Mouse (Mus musculus): ENCODE measurements around the gene Il12rb1. TPM values are rescaled to one million over a fixed set of nuclear protein-coding genes. Genes with fewer than 3 reads are reported as not detected.
"Not testable (repeated sequence)": the region's sequence is repeated elsewhere in the genome, so short reads cannot be mapped to it uniquely, and the experiment has no call there.

The Il12rb1 gene
- polyA plus RNA-seq, 1 experiment from 2014 or later: not detected

- H3K9me3 ChIP-seq: peaks cover 10% of the 10 kb centered on the region; the same call in 1 of the 2 replicates
- not testable (repeated sequence) for ATAC-seq (ENCODE audit: low FRiP score); H3K27ac ChIP-seq; H3K4me2 ChIP-seq; H3K4me1 ChIP-seq; H3K36me3 ChIP-seq (replicated peaks); H3K4me3 ChIP-seq (replicated peaks); H3K9ac ChIP-seq
- WGBS: 87% methylated on average over 3 of the region's 3 CpGs
- peaks cover 38% of the 10 kb centered on the region for H3K27me3 ChIP-seq
Measured at GRCm38 (mm10) chr8:70822594-70822993, 14.3 kb downstream of the Il12rb1 start.

- peaks cover 4% of the 10 kb centered on the region; the same call in 1 of the 2 replicates for H3K9me3 ChIP-seq
- no peak for ATAC-seq (ENCODE audit: low FRiP score)
- H3K4me3 ChIP-seq (replicated peaks): no peak overlapping the region
- peaks cover 35% of the 10 kb centered on the region for H3K27me3 ChIP-seq
- 90% methylated on average over 7 of the region's 7 CpGs for WGBS
- no peak overlapping the region for H3K4me2 ChIP-seq
- H3K27ac ChIP-seq: no peak overlapping the region
- H3K9ac ChIP-seq: 0 out of 2 replicates have a peak overlapping the region, but pooled peaks have one; percentile 7
- H3K4me1 ChIP-seq: peaks cover 3% of the 10 kb centered on the region; the same call in 1 of the 2 replicates
- H3K36me3 ChIP-seq (replicated peaks): no peaks in the 10 kb centered on the region
Measured at GRCm38 (mm10) chr8:70823802-70824201, 15.6 kb downstream of the Il12rb1 start.

GRCm38 (mm10) chr8:70825816-70826215 is 17.6 kb downstream of the Il12rb1 start:
- peaks cover 15% of the 10 kb centered on the region for H3K27me3 ChIP-seq
- no peaks in the 10 kb centered on the region for H3K4me1 ChIP-seq
- H3K27ac ChIP-seq: no peak overlapping the region
- no peak overlapping the region for H3K9ac ChIP-seq
- H3K4me3 ChIP-seq (replicated peaks): no peak overlapping the region
- 0 out of 2 replicates have a peak, but pooled peaks cover 3% of the 10 kb centered on the region for H3K9me3 ChIP-seq
- WGBS: 85% methylated on average over 8 of the region's 8 CpGs
- no peak for ATAC-seq (ENCODE audit: low FRiP score)
- H3K36me3 ChIP-seq (replicated peaks): no peaks in the 10 kb centered on the region
- no peak overlapping the region for H3K4me2 ChIP-seq

DNA sequence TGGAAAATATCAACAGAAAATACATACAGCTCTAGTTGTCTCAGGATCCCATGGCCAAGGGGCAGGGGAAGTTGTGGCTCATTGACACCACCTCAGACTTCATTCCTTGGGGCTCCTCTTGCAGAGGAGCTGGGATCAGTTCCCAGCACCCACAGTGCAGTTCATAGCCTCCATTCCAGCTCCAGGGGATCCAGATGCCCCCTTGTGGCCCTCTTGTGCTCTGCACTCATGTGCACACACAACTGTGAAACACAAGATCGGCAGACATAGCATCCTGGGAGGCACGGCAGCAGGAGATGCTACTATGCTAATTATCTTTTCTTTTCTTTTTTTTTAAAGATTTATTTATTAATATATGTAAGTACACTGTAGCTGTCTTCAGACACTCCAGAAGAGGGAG is 18.8 kb downstream of the Il12rb1 start:
- 96% methylated on average over 2 of the region's 2 CpGs for WGBS
- H3K27ac ChIP-seq: no peak overlapping the region
- H3K27me3 ChIP-seq: peaks cover 5% of the 10 kb centered on the region; the same call in 1 of the 2 replicates
- no peak overlapping the region for H3K9ac ChIP-seq
- 0 out of 2 replicates have a peak, but pooled peaks cover 3% of the 10 kb centered on the region for H3K9me3 ChIP-seq
- no peak overlapping the region for H3K4me2 ChIP-seq
- H3K4me1 ChIP-seq: peaks cover 6% of the 10 kb centered on the region; the same call in 1 of the 2 replicates
- no peaks in the 10 kb centered on the region for H3K36me3 ChIP-seq (replicated peaks)
- H3K4me3 ChIP-seq (replicated peaks): no peak overlapping the region
- ATAC-seq (ENCODE audit: low FRiP score): no peak

DNA sequence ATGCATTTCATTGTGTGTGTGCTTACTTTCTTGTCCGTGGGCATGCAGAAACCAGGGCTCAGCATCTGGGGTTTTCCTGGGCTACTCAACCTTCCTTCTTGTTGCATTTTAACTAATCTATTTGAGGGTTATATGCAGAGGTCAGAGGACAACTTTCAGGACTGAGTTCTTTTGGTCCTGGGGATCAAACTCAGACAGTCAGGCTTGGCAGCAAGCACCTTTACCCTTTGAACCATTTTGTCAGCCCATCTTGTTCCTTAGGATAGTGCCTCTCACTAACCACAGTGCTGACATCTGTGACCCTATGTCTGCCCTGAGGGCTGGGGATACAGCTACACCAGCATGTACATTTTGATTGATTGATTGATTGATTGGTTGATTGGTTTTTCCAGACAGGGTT is 19.5 kb downstream of the Il12rb1 start:
- WGBS: 82% methylated on average over 1 of the region's 1 CpGs
- Histone ChIP-seq H3K27me3 (0 out of 2 replicates have a peak, but pooled peaks cover 3% of the 10 kb centered on the region), H3K9ac (no peak overlapping the region), H3K9me3 (0 out of 2 replicates have a peak, but pooled peaks cover 3% of the 10 kb centered on the region), H3K36me3 (replicated peaks) (no peaks in the 10 kb centered on the region), H3K4me1 (peaks cover 10% of the 10 kb centered on the region), H3K4me2 (no peak overlapping the region), H3K4me3 (replicated peaks) (no peak overlapping the region), H3K27ac (no peak overlapping the region)
- no peak for ATAC-seq (ENCODE audit: low FRiP score)

DNA sequence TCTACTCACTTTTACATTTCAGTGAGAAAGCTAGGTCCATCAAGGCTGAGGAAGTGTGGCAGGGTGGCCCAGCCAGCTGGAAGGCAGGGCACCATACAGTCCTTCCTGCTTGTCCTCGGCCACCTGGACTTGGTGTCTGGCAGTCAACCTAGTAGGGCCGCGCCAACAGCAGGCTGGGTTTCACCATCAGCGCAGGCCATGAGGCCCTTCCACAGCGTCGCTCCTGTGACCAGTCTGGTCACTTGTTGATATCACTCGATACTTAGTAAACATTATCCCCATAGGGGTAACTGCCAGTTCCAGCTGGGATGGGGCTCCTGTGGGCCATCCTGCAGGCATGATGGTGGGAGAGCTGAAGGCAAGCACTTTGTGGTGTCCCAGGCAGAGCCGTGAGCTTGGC is 23.3 kb downstream of the Il12rb1 start:
- WGBS: 82% methylated on average over 8 of the region's 8 CpGs
- H3K4me1 ChIP-seq: peaks cover 18% of the 10 kb centered on the region
- H3K27ac ChIP-seq: no peak overlapping the region
- no peak for ATAC-seq (ENCODE audit: low FRiP score)
- 0 out of 2 replicates have a peak overlapping the region, but pooled peaks have one; percentile 4 for H3K9ac ChIP-seq
- no peak overlapping the region for H3K4me3 ChIP-seq (replicated peaks)
- peaks cover 6% of the 10 kb centered on the region; the same call in 1 of the 2 replicates for H3K27me3 ChIP-seq
- 0 out of 2 replicates have a peak, but pooled peaks cover 3% of the 10 kb centered on the region for H3K9me3 ChIP-seq
- no peak overlapping the region for H3K4me2 ChIP-seq
- no peaks in the 10 kb centered on the region; the same call in 1 of the 2 replicates for H3K36me3 ChIP-seq (replicated peaks)

GRCm38 (mm10) chr8:70832371-70832770 is 24.1 kb downstream of the Il12rb1 start:
- no peak overlapping the region for H3K4me3 ChIP-seq (replicated peaks)
- peaks cover 6% of the 10 kb centered on the region; the same call in 1 of the 2 replicates for H3K27me3 ChIP-seq
- H3K4me2 ChIP-seq: no peak overlapping the region
- H3K9ac ChIP-seq: no peak overlapping the region
- H3K27ac ChIP-seq: no peak overlapping the region
- no peak for ATAC-seq (ENCODE audit: low FRiP score)
- H3K36me3 ChIP-seq (replicated peaks): no peaks in the 10 kb centered on the region; the same call in 1 of the 2 replicates
- peaks cover 18% of the 10 kb centered on the region for H3K4me1 ChIP-seq
- WGBS: 63% methylated on average over 11 of the region's 11 CpGs
- H3K9me3 ChIP-seq: no peaks in the 10 kb centered on the region

DNA sequence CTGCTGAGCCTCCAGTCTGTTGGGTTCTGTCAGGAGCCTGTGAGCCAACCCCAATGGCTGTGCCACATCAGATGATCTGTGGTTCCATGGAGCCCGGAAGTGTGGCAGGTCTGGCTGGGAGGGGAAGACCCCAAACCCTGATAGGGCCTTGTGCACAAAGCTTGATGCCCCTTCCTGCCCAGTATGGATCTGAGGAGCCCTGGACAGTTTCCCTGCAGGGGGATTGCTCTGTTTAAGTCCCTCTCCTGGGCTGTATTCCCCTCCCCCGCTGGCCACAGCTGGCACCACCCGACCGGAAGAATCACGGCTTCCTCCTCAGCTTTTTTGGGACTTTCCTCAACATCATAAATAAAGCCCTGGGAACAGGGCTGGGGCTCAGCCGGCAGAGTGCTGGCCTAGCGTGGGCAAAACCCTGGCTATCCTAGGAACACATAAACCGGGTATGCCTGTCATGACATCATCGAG is 24.8 kb downstream of the Il12rb1 start:
- H3K4me3 ChIP-seq (replicated peaks): no peak overlapping the region
- 66% methylated on average over 9 of the region's 9 CpGs for WGBS
- peaks cover 6% of the 10 kb centered on the region; the same call in 1 of the 2 replicates for H3K27me3 ChIP-seq
- ATAC-seq (ENCODE audit: low FRiP score): no peak
- no peaks in the 10 kb centered on the region for H3K9me3 ChIP-seq
- H3K27ac ChIP-seq: no peak overlapping the region
- no peak overlapping the region for H3K4me2 ChIP-seq
- H3K36me3 ChIP-seq (replicated peaks): no peaks in the 10 kb centered on the region; the same call in 1 of the 2 replicates
- H3K4me1 ChIP-seq: peaks cover 18% of the 10 kb centered on the region
- H3K9ac ChIP-seq: no peak overlapping the region

DNA sequence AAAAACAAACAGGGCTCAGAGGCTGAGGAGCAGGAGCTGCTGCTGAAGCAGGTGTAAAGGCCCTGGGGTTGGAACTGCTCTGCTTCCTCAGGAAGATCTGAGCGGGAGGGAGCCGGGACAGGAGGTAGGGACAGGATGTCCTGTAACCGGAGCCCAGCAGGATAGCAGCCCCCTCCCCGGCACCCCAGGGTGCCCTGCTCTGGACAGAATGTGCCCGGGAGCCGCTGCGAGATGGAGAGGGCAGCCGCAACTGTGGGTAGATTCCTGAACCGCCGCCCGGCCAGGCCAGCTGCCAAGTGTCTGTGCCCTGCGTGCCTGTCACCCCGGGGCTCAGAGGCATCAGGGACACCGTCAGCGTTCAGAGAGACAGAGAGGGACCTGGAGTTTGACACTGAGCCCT is 25.3 kb downstream of the Il12rb1 start:
- Histone ChIP-seq H3K4me2 (no peak overlapping the region), H3K9ac (no peak overlapping the region), H3K27ac (no peak overlapping the region), H3K4me1 (peaks cover 21% of the 10 kb centered on the region), H3K27me3 (peaks cover 6% of the 10 kb centered on the region; the same call in 1 of the 2 replicates), H3K4me3 (replicated peaks) (no peak overlapping the region), H3K36me3 (replicated peaks) (no peaks in the 10 kb centered on the region; the same call in 1 of the 2 replicates), H3K9me3 (no peaks in the 10 kb centered on the region)
- ATAC-seq (ENCODE audit: low FRiP score): no peak
- WGBS: 58% methylated on average over 15 of the region's 15 CpGs

DNA sequence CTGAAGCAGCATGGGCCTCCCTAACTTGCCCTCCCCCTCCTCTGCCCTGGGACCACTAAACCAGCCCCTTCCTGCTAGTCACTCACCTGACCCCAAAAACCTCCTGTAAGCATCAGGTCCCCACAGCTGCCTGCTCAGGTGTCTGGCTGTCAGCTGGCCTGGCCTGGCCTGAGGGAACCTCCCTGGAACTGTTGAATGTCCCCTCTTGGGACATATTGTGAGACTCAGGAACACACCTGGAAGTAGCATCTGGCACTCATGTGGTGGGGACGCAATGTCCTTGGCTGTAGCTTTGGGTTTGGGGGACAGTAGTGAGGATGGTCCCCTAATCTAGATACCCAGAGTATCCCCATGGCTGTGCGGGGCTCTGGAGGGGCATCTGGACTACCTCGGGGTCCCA is 25.8 kb downstream of the Il12rb1 start:
- no peak overlapping the region for H3K4me2 ChIP-seq
- WGBS: 96% methylated on average over 3 of the region's 3 CpGs
- H3K27ac ChIP-seq: no peak overlapping the region
- no peaks in the 10 kb centered on the region; the same call in 1 of the 2 replicates for H3K36me3 ChIP-seq (replicated peaks)
- no peak for ATAC-seq (ENCODE audit: low FRiP score)
- H3K4me3 ChIP-seq (replicated peaks): no peak overlapping the region
- no peaks in the 10 kb centered on the region for H3K9me3 ChIP-seq
- no peak overlapping the region for H3K9ac ChIP-seq
- H3K4me1 ChIP-seq: peaks cover 26% of the 10 kb centered on the region
- H3K27me3 ChIP-seq: peaks cover 6% of the 10 kb centered on the region; the same call in 1 of the 2 replicates

- ATAC-seq (ENCODE audit: low FRiP score): no peak
- peaks cover 34% of the 10 kb centered on the region for H3K4me1 ChIP-seq
Measured at GRCm38 (mm10) chr8:70836666-70837065, 28.4 kb downstream of the Il12rb1 start.

DNA sequence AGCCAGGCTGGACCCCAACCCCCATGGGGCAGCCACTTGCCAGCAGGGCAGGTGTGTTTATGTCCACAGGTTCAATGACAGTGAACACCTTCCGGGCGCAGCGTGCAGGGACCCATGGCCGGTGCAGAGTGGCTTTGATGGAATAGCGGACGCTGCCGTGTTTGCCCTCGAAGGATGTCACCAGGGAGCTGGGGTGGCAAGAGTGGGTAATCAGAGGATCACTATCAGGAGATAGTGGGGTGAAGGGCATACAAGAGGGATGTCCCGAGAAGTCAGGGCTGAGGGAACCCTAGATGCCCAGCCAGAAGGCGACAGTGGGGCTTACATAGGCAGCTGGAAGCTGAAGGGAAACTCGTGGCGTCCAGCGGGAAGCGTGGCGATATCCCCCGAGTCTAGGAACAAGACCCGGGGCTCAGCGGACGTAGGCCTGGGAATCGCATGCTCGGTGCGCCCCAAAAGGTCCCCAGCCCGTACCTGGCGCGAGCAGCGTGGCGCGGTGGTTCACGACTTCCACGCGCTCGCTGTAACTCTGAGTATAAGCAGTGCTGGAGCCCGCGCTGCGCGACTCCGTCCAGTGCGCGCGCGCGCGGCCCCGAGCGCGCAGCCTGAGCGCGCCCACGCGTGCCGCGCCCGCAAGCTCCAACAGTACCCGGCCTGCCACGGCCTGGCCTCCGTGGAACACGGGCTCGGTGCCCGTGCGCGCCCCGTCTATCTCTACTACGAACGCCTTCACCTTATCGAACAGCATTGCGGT is 30.6 kb downstream of the Il12rb1 start:
- H3K27ac ChIP-seq: peak overlapping the region; percentile 89
- 4% methylated on average over 66 of the region's 66 CpGs for WGBS
- H3K36me3 ChIP-seq (replicated peaks): no peaks in the 10 kb centered on the region; the same call in 1 of the 2 replicates
- peak overlapping the region; percentile 75 for H3K9ac ChIP-seq
- H3K4me1 ChIP-seq: peaks cover 18% of the 10 kb centered on the region
- peak; percentile 53 for ATAC-seq (ENCODE audit: low FRiP score)
- no peaks in the 10 kb centered on the region for H3K9me3 ChIP-seq
- peak overlapping the region; percentile 67 for H3K4me3 ChIP-seq (replicated peaks)
- H3K4me2 ChIP-seq: peak overlapping the region; percentile 83
- peaks cover 3% of the 10 kb centered on the region; the same call in 1 of the 2 replicates for H3K27me3 ChIP-seq

More at GRCm38 (mm10) chr8:70836666-70837065, 28.4 kb downstream of the Il12rb1 start:
- no peak overlapping the region for H3K4me2 ChIP-seq
- no peaks in the 10 kb centered on the region for H3K9me3 ChIP-seq
- H3K36me3 ChIP-seq (replicated peaks): no peaks in the 10 kb centered on the region; the same call in 1 of the 2 replicates
- H3K27me3 ChIP-seq: peaks cover 6% of the 10 kb centered on the region; the same call in 1 of the 2 replicates
- no peak overlapping the region for H3K27ac ChIP-seq
- H3K4me3 ChIP-seq (replicated peaks): no peak overlapping the region
- WGBS: 87% methylated on average over 12 of the region's 12 CpGs
- H3K9ac ChIP-seq: no peak overlapping the region

Measured in forebrain, embryonic 12.5 days (tissue).